Mouse (Mus musculus): Measurements from ENCODE around the gene Hnrnpdl. TPM values are rescaled to one million over a fixed set of nuclear protein-coding genes. Genes with fewer than 3 reads are reported as not detected.
A peak's percentile ranks its signal among the peaks of the same experiment; 100 is the strongest.

Hnrnpdl gene
- polyA plus RNA-seq, 1 experiment from 2014 or later = 258 TPM

- 94% methylated on average over 14 of the region's 14 CpGs for WGBS
- Histone ChIP-seq H3K27ac (no peak overlapping the region), H3K9me3 (replicated peaks) (no peaks in the 10 kb centered on the region), H3K27me3 (no peaks in the 10 kb centered on the region), H3K36me3 (peaks cover 55% of the 10 kb centered on the region), H3K9ac (no peak overlapping the region), H3K4me3 (no peak overlapping the region), H3K4me2 (replicated peaks) (no peak overlapping the region), H3K4me1 (peaks cover 15% of the 10 kb centered on the region)
- ATAC-seq (ENCODE audit: low FRiP score) = no peak
These were observed 21.4 kb upstream of the Hnrnpdl start for GRCm38 (mm10) chr5:100060876-100061275.

DNA sequence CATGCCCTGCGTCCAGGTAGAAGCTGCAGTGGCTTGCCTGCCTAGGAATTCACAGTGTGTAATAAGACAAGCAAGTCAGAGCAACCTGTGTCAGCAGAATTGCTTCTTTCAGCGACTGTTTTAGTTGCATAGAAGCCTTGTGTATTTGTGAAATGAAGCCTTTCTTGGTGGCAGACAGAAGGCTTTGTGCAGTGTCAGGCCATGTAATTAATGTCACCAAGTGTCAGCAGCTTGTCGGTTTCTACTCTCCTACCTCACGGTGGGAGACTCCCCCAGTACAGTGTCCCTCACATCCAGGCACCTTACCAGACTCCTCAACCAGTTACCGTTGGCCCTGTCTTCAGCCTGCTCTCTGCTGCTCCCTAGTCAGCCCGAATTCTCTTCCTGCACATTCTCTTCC lies 19.9 kb upstream of the Hnrnpdl start:
- peak overlapping the region; percentile 44; the same call in 1 of the 2 replicates for H3K27ac ChIP-seq

GRCm38 (mm10) chr5:100058729-100059128 lies 19.3 kb upstream of the Hnrnpdl start:
- no peak overlapping the region for H3K4me2 ChIP-seq (replicated peaks)
- no peak overlapping the region for H3K4me3 ChIP-seq
- H3K9ac ChIP-seq = no peak overlapping the region
- no peaks in the 10 kb centered on the region for H3K9me3 ChIP-seq (replicated peaks)
- 40% methylated on average over 6 of the region's 6 CpGs for WGBS
- no peaks in the 10 kb centered on the region for H3K27me3 ChIP-seq
- peaks cover 21% of the 10 kb centered on the region for H3K4me1 ChIP-seq
- peaks cover 36% of the 10 kb centered on the region for H3K36me3 ChIP-seq
- peak overlapping the region; percentile 44; the same call in 1 of the 2 replicates for H3K27ac ChIP-seq
- no peak for ATAC-seq (ENCODE audit: low FRiP score)

More for the DNA sequence above, 19.9 kb upstream of the Hnrnpdl start:
- WGBS = 46% methylated on average over 6 of the region's 6 CpGs
- Histone ChIP-seq H3K4me3 (no peak overlapping the region), H3K4me1 (peaks cover 21% of the 10 kb centered on the region), H3K9ac (no peak overlapping the region), H3K27me3 (no peaks in the 10 kb centered on the region), H3K9me3 (replicated peaks) (no peaks in the 10 kb centered on the region), H3K36me3 (peaks cover 42% of the 10 kb centered on the region), H3K4me2 (replicated peaks) (no peak overlapping the region)
- ATAC-seq (ENCODE audit: low FRiP score) = no peak

- Histone ChIP-seq H3K36me3 (peaks cover 29% of the 10 kb centered on the region), H3K4me2 (replicated peaks) (no peak overlapping the region), H3K4me1 (peaks cover 21% of the 10 kb centered on the region), H3K27ac (no peak overlapping the region), H3K9me3 (replicated peaks) (no peaks in the 10 kb centered on the region), H3K9ac (no peak overlapping the region), H3K4me3 (no peak overlapping the region), H3K27me3 (no peaks in the 10 kb centered on the region)
- ATAC-seq (ENCODE audit: low FRiP score) = peak; percentile 65
- WGBS = 89% methylated on average over 12 of the region's 15 CpGs
These were observed 18.2 kb upstream of the Hnrnpdl start for GRCm38 (mm10) chr5:100057461-100058209.

- Histone ChIP-seq H3K9ac (no peak overlapping the region), H3K4me3 (no peak overlapping the region), H3K36me3 (peaks cover 19% of the 10 kb centered on the region), H3K4me1 (peaks cover 21% of the 10 kb centered on the region), H3K9me3 (replicated peaks) (no peaks in the 10 kb centered on the region), H3K4me2 (replicated peaks) (no peak overlapping the region), H3K27ac (no peak overlapping the region), H3K27me3 (no peaks in the 10 kb centered on the region)
- no peak for ATAC-seq (ENCODE audit: low FRiP score)
- WGBS = 89% methylated on average over 5 of the region's 5 CpGs
These were observed 16.5 kb upstream of the Hnrnpdl start for GRCm38 (mm10) chr5:100055866-100056369.

GRCm38 (mm10) chr5:100054807-100055547 lies 15.5 kb upstream of the Hnrnpdl start:
- no peaks in the 10 kb centered on the region for H3K27me3 ChIP-seq
- no peak overlapping the region for H3K9ac ChIP-seq
- no peak overlapping the region for H3K27ac ChIP-seq
- no peak for ATAC-seq (ENCODE audit: low FRiP score)
- H3K9me3 ChIP-seq (replicated peaks) = no peaks in the 10 kb centered on the region
- WGBS = 83% methylated on average over 11 of the region's 11 CpGs
- peaks cover 9% of the 10 kb centered on the region; the same call in 1 of the 2 replicates for H3K36me3 ChIP-seq
- H3K4me1 ChIP-seq = peaks cover 21% of the 10 kb centered on the region
- H3K4me3 ChIP-seq = no peak overlapping the region
- no peak overlapping the region for H3K4me2 ChIP-seq (replicated peaks)

- WGBS = 93% methylated on average over 7 of the region's 7 CpGs
- Histone ChIP-seq H3K4me2 (replicated peaks) (no peak overlapping the region), H3K27me3 (no peaks in the 10 kb centered on the region), H3K36me3 (peaks cover 7% of the 10 kb centered on the region; the same call in 1 of the 2 replicates), H3K9me3 (replicated peaks) (no peaks in the 10 kb centered on the region), H3K9ac (no peak overlapping the region), H3K27ac (no peak overlapping the region), H3K4me1 (peaks cover 18% of the 10 kb centered on the region), H3K4me3 (no peak overlapping the region)
- no peak for ATAC-seq (ENCODE audit: low FRiP score)
These were observed 13.3 kb upstream of the Hnrnpdl start for GRCm38 (mm10) chr5:100052728-100053127.

DNA sequence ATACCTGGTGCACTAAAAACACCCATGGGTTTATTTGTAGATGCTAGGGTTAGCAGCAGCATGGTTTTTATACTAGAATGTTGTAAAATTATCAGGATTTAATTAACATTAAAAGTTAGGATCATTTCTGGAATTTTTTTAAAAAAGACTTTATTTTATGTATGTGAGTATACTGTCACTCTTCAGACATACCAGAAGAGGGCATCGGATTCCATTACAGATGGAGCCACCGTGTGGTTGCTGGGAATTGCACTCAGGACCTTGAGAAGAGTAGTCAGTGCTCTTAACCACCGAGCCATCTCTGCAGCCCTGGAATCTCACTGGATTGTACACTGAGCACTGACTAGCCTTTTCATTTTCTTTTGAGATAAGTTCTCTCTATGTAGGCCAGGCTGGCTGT lies 10.4 kb upstream of the Hnrnpdl start:
- Histone ChIP-seq H3K4me3 (no peak overlapping the region), H3K27ac (no peak overlapping the region), H3K9me3 (replicated peaks) (no peaks in the 10 kb centered on the region), H3K9ac (no peak overlapping the region), H3K4me2 (replicated peaks) (no peak overlapping the region), H3K36me3 (peaks cover 7% of the 10 kb centered on the region; the same call in 1 of the 2 replicates), H3K27me3 (no peaks in the 10 kb centered on the region), H3K4me1 (peaks cover 29% of the 10 kb centered on the region)
- no peak for ATAC-seq (ENCODE audit: low FRiP score)
- WGBS = 91% methylated on average over 3 of the region's 3 CpGs

- WGBS = 55% methylated on average over 7 of the region's 7 CpGs
- ATAC-seq (ENCODE audit: low FRiP score) = no peak
- no peak overlapping the region for H3K27ac ChIP-seq
These were observed 8.4 kb upstream of the Hnrnpdl start for GRCm38 (mm10) chr5:100047871-100048270.

GRCm38 (mm10) chr5:100047143-100047640 lies 7.7 kb upstream of the Hnrnpdl start:
- H3K36me3 ChIP-seq = 0 out of 2 replicates have a peak, but pooled peaks cover 3% of the 10 kb centered on the region
- no peak overlapping the region for H3K27ac ChIP-seq
- ATAC-seq (ENCODE audit: low FRiP score) = no peak
- H3K27me3 ChIP-seq = no peaks in the 10 kb centered on the region
- H3K4me3 ChIP-seq = no peak overlapping the region
- H3K9ac ChIP-seq = no peak overlapping the region
- no peak overlapping the region for H3K4me2 ChIP-seq (replicated peaks)
- H3K9me3 ChIP-seq (replicated peaks) = no peaks in the 10 kb centered on the region
- peaks cover 29% of the 10 kb centered on the region for H3K4me1 ChIP-seq
- 55% methylated on average over 8 of the region's 8 CpGs for WGBS

More at GRCm38 (mm10) chr5:100047871-100048270, 8.4 kb upstream of the Hnrnpdl start:
- Histone ChIP-seq H3K4me1 (peaks cover 29% of the 10 kb centered on the region), H3K4me2 (replicated peaks) (no peak overlapping the region), H3K36me3 (peaks cover 7% of the 10 kb centered on the region; the same call in 1 of the 2 replicates), H3K27me3 (no peaks in the 10 kb centered on the region), H3K4me3 (no peak overlapping the region), H3K9me3 (replicated peaks) (no peaks in the 10 kb centered on the region), H3K9ac (no peak overlapping the region)

DNA sequence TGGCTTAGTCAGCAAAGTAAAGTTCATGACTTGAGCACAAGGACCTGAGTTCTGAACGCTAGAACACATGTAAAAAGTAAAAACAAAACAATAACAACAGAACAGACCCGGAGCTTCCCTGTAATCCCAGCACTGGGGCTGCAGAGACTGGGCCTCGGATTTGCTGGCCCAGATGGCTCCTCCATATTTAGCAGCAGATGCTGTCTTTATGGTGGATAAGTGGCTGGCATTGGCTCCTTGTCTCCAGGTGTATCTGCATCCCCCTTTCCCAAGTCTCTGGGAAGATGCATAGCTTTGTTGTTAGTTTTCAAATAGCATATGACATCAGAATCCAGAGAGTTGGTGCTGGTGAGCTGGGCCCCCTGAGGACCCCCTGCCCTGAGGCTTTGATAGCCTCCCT lies 6.6 kb upstream of the Hnrnpdl start:
- no peak overlapping the region for H3K9ac ChIP-seq
- H3K27ac ChIP-seq = no peak overlapping the region
- H3K4me1 ChIP-seq = peaks cover 31% of the 10 kb centered on the region
- no peaks in the 10 kb centered on the region for H3K36me3 ChIP-seq
- no peaks in the 10 kb centered on the region for H3K27me3 ChIP-seq
- ATAC-seq (ENCODE audit: low FRiP score) = no peak
- no peak overlapping the region for H3K4me2 ChIP-seq (replicated peaks)
- no peak overlapping the region for H3K4me3 ChIP-seq
- 77% methylated on average over 3 of the region's 3 CpGs for WGBS
- no peaks in the 10 kb centered on the region for H3K9me3 ChIP-seq (replicated peaks)

- WGBS = 79% methylated on average over 5 of the region's 5 CpGs
- no peak overlapping the region for H3K9ac ChIP-seq
These were observed 5.2 kb upstream of the Hnrnpdl start for GRCm38 (mm10) chr5:100044621-100045020.

More at GRCm38 (mm10) chr5:100044621-100045020, 5.2 kb upstream of the Hnrnpdl start:
- no peaks in the 10 kb centered on the region for H3K36me3 ChIP-seq
- ATAC-seq (ENCODE audit: low FRiP score) = no peak
- H3K4me3 ChIP-seq = no peak overlapping the region
- H3K4me2 ChIP-seq (replicated peaks) = no peak overlapping the region
- no peaks in the 10 kb centered on the region for H3K27me3 ChIP-seq
- H3K9me3 ChIP-seq (replicated peaks) = no peaks in the 10 kb centered on the region
- H3K27ac ChIP-seq = no peak overlapping the region
- peaks cover 36% of the 10 kb centered on the region for H3K4me1 ChIP-seq
